Mouse (Mus musculus) kidney, postnatal 25 days (tissue): ENCODE measurements around the gene Sstr3.

ENCODE experiments used
- DNase-seq, 2 experiments: peaks; one replicate each; pipeline ENCODE4 v3.0.0; 2021; ENCODE audit warnings: mixed read lengths in 2 of 2

Gene Sstr3

DNA sequence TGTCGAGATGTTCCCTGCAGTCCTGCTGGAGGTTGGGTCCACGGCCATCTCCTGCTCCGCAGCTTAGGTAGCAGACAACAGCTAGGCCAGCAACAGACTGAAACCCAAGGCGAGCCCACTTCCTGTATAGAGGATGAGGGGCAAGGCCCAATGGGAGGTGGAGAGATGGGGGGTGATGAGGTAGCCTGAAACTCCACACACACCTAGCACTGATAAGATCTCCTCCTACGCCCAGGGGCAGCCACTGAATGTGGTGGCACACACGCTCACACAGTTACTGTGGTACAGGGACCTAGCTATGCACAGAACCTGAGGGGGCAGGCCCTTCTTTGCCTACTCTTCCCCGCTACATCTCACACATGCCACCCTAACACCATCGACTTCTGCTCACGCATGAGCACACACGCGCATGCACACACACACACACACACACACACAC is 49.5 kb downstream of the Sstr3 start, which contains the start of gene Il2rb:
TSS of gene Il2rb (minus strand) at position 304 of the 439 bp plus-strand sequence.
- DNase-seq = no peak

DNA sequence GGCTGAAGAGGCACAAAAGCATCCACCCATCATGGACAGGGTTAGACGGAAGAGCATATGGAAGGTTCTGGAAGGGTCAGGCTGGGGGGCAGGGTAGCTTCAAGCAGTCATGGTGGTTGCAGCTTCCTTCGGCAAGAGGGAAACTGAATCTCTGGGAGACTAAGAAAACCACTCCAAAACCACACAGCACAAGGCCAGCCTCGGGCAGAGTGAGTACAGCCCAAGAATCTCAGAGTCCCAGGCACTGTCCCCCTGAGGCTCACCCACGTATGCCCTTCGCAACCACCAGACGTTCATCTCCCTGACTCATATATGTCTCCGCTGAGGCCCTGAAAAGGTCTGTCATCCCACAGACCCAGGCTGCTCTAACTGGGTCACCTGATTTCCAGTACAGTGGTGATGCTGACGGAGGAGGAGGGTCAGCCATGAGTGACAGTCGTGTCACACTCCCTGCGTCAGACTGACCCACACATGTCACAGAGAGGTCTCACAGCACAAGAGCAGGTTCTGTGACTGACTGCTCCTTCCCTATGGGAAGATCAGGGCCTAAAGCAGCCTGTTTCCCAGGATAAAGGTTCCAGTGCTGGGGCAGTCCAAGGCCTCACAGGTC is 51.0 kb downstream of the Sstr3 start:
- no peak for DNase-seq

DNA sequence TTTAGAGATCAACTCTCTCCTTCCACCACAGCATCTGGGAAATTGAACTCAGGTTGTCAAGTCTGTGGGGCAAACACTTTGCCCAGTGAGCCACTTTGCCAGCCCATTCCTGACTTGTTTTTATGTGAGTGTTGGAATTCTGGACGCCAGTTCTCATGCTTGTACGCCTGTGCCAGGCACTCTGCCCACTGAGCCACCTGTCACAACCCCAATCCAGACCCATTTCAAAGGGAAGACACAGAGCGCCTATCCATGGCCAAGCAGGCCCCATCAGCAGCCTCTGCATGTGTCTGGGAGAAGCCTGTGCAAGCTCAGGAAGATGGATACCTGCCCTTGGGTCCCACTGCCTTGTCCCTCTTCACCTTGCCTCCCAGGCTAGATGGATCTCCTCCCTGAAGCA is 53.2 kb downstream of the Sstr3 start:
- DNase-seq = no peak

DNA sequence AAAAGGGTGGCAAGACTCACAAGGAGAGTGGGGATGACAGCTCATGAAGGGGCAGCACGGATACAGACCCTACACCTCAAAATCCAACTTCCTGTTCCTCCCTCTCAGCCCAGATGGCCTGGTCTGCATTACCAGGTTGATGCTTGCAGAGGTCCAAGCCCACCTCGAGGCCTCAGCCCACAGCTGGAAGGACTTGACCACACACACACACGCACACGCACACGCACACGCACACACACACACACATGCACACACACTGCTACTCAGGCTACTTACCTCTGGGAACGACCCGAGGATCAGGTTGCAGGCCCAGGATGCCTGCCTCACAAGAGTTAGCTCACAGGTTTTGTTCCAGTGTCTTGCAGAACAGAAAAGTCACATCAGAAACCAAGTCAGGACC is 54.6 kb downstream of the Sstr3 start:
- DNase-seq = no peak

DNA sequence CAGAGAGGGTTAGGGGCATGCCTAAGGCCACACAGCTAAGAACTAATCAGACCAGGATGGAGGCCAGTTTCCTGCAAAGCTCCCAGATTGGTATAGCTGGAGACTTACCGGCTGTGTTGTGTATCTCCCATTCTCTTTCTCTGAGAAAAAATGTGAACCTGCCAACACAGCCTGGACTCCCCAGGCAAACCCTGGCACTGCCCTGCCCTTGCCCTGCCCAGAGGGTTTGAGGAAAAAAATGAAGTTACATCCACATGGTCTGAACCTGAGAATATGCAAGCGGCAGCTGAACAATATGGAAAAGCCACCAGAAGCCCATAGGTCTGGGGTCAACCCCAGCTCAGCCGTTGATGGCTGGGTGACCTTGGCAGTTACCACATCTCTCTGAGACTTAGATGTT is 55.2 kb downstream of the Sstr3 start:
- DNase-seq = no peak

DNA sequence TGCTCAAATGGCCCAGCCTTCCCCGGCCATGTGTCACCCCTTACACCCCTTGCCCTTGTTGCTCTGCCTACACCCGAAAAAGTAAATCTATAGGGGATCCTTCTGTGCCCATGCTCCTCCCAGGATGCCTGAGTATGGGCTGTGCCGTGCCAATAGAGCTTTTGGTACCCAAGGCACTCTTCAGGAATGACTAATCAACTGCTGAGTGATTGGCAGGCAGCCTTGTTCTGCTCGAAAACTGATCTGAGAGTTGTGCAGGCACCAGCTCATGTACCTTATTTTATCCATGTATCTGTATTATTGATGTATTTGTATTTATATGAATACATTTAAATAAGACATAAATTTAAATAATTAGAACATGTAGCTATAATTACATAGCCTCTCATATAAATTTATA is 57.4 kb downstream of the Sstr3 start:
- no peak for DNase-seq
